Comparison of ENCODE assay signal across 10 mouse cellular contexts in genomic region chr3:58485883-58486282, GRCm38 (mm10). TPM values are rescaled to one million over a fixed set of nuclear protein-coding genes. Genes with fewer than 3 reads are reported as not detected.
DNase-seq lines count a peak whose midpoint lies in the region; ATAC-seq and TF ChIP-seq lines count a peak whose summit lies in the region.
"Had no signal": no experiment of that assay in that cellular context is flagged by ENCODE, and none has a peak within 500 bp of the region (broad histone marks: within the 10 kb centered on the region; RNA-seq: fewer than 3 reads in every experiment).

No protein-coding gene starts in this region.

- H3K27me3 ChIP-seq in thymus, adult 2 months (ENCODE audit: control insufficient read depth, insufficient read depth, low read length), result no peaks in the 10 kb centered on the region
- no peaks in the 10 kb centered on the region for H3K27me3 ChIP-seq in hindbrain, embryonic 16.5 days (replicated peaks; ENCODE audit: control insufficient read depth, insufficient read depth, low read length)
- H3K27me3 ChIP-seq: limb, embryonic 13.5 days; stomach, embryonic 15.5 days had no signal

- H3K36me3 ChIP-seq in thymus, adult 2 months (ENCODE audit: control insufficient read depth, insufficient read depth, low read length), result no peaks in the 10 kb centered on the region
- no peaks in the 10 kb centered on the region for H3K36me3 ChIP-seq in hindbrain, embryonic 16.5 days (ENCODE audit: control insufficient read depth, insufficient read depth, low read length)
- H3K36me3 ChIP-seq: limb, embryonic 13.5 days; stomach, embryonic 15.5 days had no signal

- no peak overlapping the region for H3K9ac ChIP-seq in hindbrain, embryonic 16.5 days (ENCODE audit: low read depth, low read length)
- H3K9ac ChIP-seq: limb, embryonic 13.5 days; stomach, embryonic 15.5 days had no signal

- peak; percentile 43; the same call in 1 of the 2 replicates for TF ChIP-seq CTCF in gastrocnemius, adult 2 months (IDR thresholded peaks at IDR 0.05)
- TF ChIP-seq CTCF in thymus, adult 2 months (IDR thresholded peaks at IDR 0.05; ENCODE audit: borderline replicate concordance, control insufficient read depth, extremely low read depth, insufficient read depth, low read length, poor library complexity), result no peak

- H3K27ac ChIP-seq in gastrocnemius, adult 2 months, result no peak overlapping the region
- H3K27ac ChIP-seq in thymus, adult 2 months (ENCODE audit: control insufficient read depth, insufficient read depth, low read length), result no peak overlapping the region
- no peak overlapping the region for H3K27ac ChIP-seq in hindbrain, embryonic 16.5 days (ENCODE audit: low read depth, low read length)
- H3K27ac ChIP-seq: limb, embryonic 13.5 days; stomach, embryonic 15.5 days had no signal

- WGBS in thymus, adult 2 months, result 80% methylated on average over 7 of the region's 7 CpGs
- WGBS in hindbrain, embryonic 16.5 days, result 72% methylated on average over 7 of the region's 7 CpGs

- H3K4me2 ChIP-seq in hindbrain, embryonic 16.5 days (ENCODE audit: low read length), result no peak overlapping the region
- H3K4me2 ChIP-seq: limb, embryonic 13.5 days; stomach, embryonic 15.5 days had no signal

- DNase-seq in gastrocnemius, adult 2 months, result no peak
- DNase-seq in gastrocnemius, postnatal 4 days (ENCODE audit: low spot score in 2 of 2), result no peak
- peak; percentile 29 for DNase-seq in thymus, adult 2 months
- DNase-seq in thymus, adult 18-20 months, result no peak
- peak; percentile 15 for DNase-seq in lung, postnatal 36 days
- no peak for DNase-seq in Muller cell, postnatal 12 days (ENCODE audit: inconsistent ontology term)
- DNase-seq in heart, adult 9 months (ENCODE audit: low spot score in 2 of 2), result no peak

- no peak overlapping the region for H3K4me3 ChIP-seq in gastrocnemius, adult 2 months
- H3K4me3 ChIP-seq in thymus, adult 2 months (ENCODE audit: control insufficient read depth, insufficient read depth, low read length), result no peak overlapping the region
- H3K4me3 ChIP-seq in hindbrain, embryonic 16.5 days (ENCODE audit: low read length), result no peak overlapping the region
- H3K4me3 ChIP-seq: limb, embryonic 13.5 days; stomach, embryonic 15.5 days had no signal

- ATAC-seq in hindbrain, embryonic 16.5 days, result no peak

- H3K9me3 ChIP-seq in hindbrain, embryonic 16.5 days (ENCODE audit: control insufficient read depth, low read length), result no peaks in the 10 kb centered on the region
- H3K9me3 ChIP-seq: limb, embryonic 13.5 days; stomach, embryonic 15.5 days had no signal

- no peaks in the 10 kb centered on the region for H3K4me1 ChIP-seq in thymus, adult 2 months (replicated peaks; ENCODE audit: control insufficient read depth, insufficient read depth, low read length)
- no peaks in the 10 kb centered on the region for H3K4me1 ChIP-seq in hindbrain, embryonic 16.5 days (ENCODE audit: control insufficient read depth, insufficient read depth, low read depth, low read length)
- H3K4me1 ChIP-seq: limb, embryonic 13.5 days; stomach, embryonic 15.5 days had no signal

- no peak for TF ChIP-seq POLR2A in thymus, adult 2 months (IDR thresholded peaks at IDR 0.05; ENCODE audit: control insufficient read depth, extremely low read depth, insufficient read depth, low read length, poor library complexity)

- intact Hi-C loops in gastrocnemius, adult 2 months (cut with DNase I), result no loop called here

RNA-seq across cellular contexts. Expression of gene Eif2a, which starts 39.7 kb away (rescaled TPM):
- total RNA-seq in gastrocnemius, adult 2 months (2021), result 10 to 100 TPM; 48.9 to 54.8 TPM
- total RNA-seq in gastrocnemius, postnatal 4 days (2021), result 10 to 100 TPM; 57.6 to 59.2 TPM
- 13.0 and 14.1 TPM in 2 replicates for polyA plus RNA-seq in thymus, adult 2 months (2012; rRNA removed)
- polyA plus RNA-seq in hindbrain, embryonic 16.5 days (2015; fragmentation: Nextera tagmentation; extraction: Ambion mirVana), result 32.6 and 33.0 TPM in 2 replicates

RNA-seq across cellular contexts. Expression of gene Serp1, which starts 39.8 kb away (rescaled TPM):
- total RNA-seq in gastrocnemius, adult 2 months (2021), result 1 to 10 TPM; 6.4 to 8.0 TPM
- total RNA-seq in gastrocnemius, postnatal 4 days (2021), result 10 to 100 TPM; 29.5 to 31.1 TPM
- polyA plus RNA-seq in thymus, adult 2 months (2012; rRNA removed), result 33.9 and 38.1 TPM in 2 replicates
- polyA plus RNA-seq in hindbrain, embryonic 16.5 days (2015; fragmentation: Nextera tagmentation; extraction: Ambion mirVana), result 59.2 and 63.1 TPM in 2 replicates

Comparison
In these comparisons a context has a peak if more than half of its experiments do, and no peak if none do; other contexts are left out.
1. DNase-seq: peak in thymus, adult 2 months (single experiment) and lung, postnatal 36 days (single experiment); none in gastrocnemius, adult 2 months (single experiment), gastrocnemius, postnatal 4 days (0 of 2), thymus, adult 18-20 months (0 of 2), Muller cell, postnatal 12 days (single experiment) and heart, adult 9 months (0 of 2).